Mouse (Mus musculus): ENCODE results near the gene Rimbp3.
"Not testable (repeated sequence)": the region's sequence is repeated elsewhere in the genome, so short reads cannot be mapped to it uniquely, and the experiment has no call there.

Gene Rimbp3

GRCm38 (mm10) chr16:17220127-17220733 is 11.8 kb downstream of the Rimbp3 start:
- DNase-seq (ENCODE audit: low spot score) = no peak

- DNase-seq (ENCODE audit: low spot score) = peak; percentile 100
Measured at GRCm38 (mm10) chr16:17222197-17222596, 13.8 kb downstream of the Rimbp3 start.

- DNase-seq (ENCODE audit: low spot score) = no peak
Measured at GRCm38 (mm10) chr16:17225584-17225983, 17.2 kb downstream of the Rimbp3 start.

- no peak for DNase-seq (ENCODE audit: low spot score)
Measured at GRCm38 (mm10) chr16:17226496-17226895, 18.1 kb downstream of the Rimbp3 start.

GRCm38 (mm10) chr16:17231523-17231922 is 23.1 kb downstream of the Rimbp3 start:
- not testable (repeated sequence) for DNase-seq (ENCODE audit: low spot score)

- peak; percentile 92 for DNase-seq (ENCODE audit: low spot score)
Measured at GRCm38 (mm10) chr16:17232794-17233701, 24.6 kb downstream of the Rimbp3 start, which contains the start of gene Hic2. TSS of gene Hic2 (plus strand) at chr16:17233572.

- DNase-seq (ENCODE audit: low spot score) = no peak
Measured at GRCm38 (mm10) chr16:17233702-17234498, 25.5 kb downstream of the Rimbp3 start.

GRCm38 (mm10) chr16:17234499-17234895 is 26.1 kb downstream of the Rimbp3 start:
- DNase-seq (ENCODE audit: low spot score) = no peak

GRCm38 (mm10) chr16:17234916-17235665 is 26.7 kb downstream of the Rimbp3 start:
- DNase-seq (ENCODE audit: low spot score) = no peak

GRCm38 (mm10) chr16:17237634-17238033 is 29.2 kb downstream of the Rimbp3 start:
- DNase-seq (ENCODE audit: low spot score) = no peak

GRCm38 (mm10) chr16:17239409-17239808 is 31.0 kb downstream of the Rimbp3 start:
- no peak for DNase-seq (ENCODE audit: low spot score)

GRCm38 (mm10) chr16:17243731-17244130 is 35.3 kb downstream of the Rimbp3 start:
- DNase-seq (ENCODE audit: low spot score) = no peak

- no peak for DNase-seq (ENCODE audit: low spot score)
Measured at GRCm38 (mm10) chr16:17244996-17245395, 36.6 kb downstream of the Rimbp3 start.

- DNase-seq (ENCODE audit: low spot score) = no peak
Measured at GRCm38 (mm10) chr16:17247727-17248126, 39.3 kb downstream of the Rimbp3 start.

- no peak for DNase-seq (ENCODE audit: low spot score)
Measured at GRCm38 (mm10) chr16:17249135-17249534, 40.7 kb downstream of the Rimbp3 start.

- DNase-seq (ENCODE audit: low spot score) = peak; percentile 84
Measured at GRCm38 (mm10) chr16:17251539-17251938, 43.1 kb downstream of the Rimbp3 start.

GRCm38 (mm10) chr16:17252086-17252726 is 43.8 kb downstream of the Rimbp3 start:
- DNase-seq (ENCODE audit: low spot score) = no peak

- DNase-seq (ENCODE audit: low spot score) = no peak
Measured at GRCm38 (mm10) chr16:17252841-17253240, 44.4 kb downstream of the Rimbp3 start.

- DNase-seq (ENCODE audit: low spot score) = no peak
Measured at GRCm38 (mm10) chr16:17254005-17254597, 45.7 kb downstream of the Rimbp3 start.

- no peak for DNase-seq (ENCODE audit: low spot score)
Measured at GRCm38 (mm10) chr16:17255270-17255669, 46.9 kb downstream of the Rimbp3 start.

GRCm38 (mm10) chr16:17257359-17257821 is 49.0 kb downstream of the Rimbp3 start:
- no peak for DNase-seq (ENCODE audit: low spot score)

Measured in ovary, postnatal 14 days (tissue).